Mouse (Mus musculus): ENCODE data around the gene Cracr2b. TPM values are rescaled to one million over a fixed set of nuclear protein-coding genes. Genes with fewer than 3 reads are reported as not detected.

The Cracr2b gene
- 12.6 and 12.7 TPM in 2 replicates for polyA plus RNA-seq (2015; fragmentation: Nextera tagmentation; extraction: Ambion mirVana)

- no peak for TF ChIP-seq CTCF (IDR thresholded peaks at IDR 0.05; ENCODE audit: low read depth)
- H3K4me2 ChIP-seq (replicated peaks; ENCODE audit: low read depth): peak within 1 kb of the TSS; percentile 89
- H3K27ac ChIP-seq (ENCODE audit: low read depth, low read length): peak within 1 kb of the TSS; percentile 57; the same call in 1 of the 2 replicates
- H3K36me3 ChIP-seq (ENCODE audit: control insufficient read depth, insufficient read depth): peaks cover 27% of the 10 kb centered on the region
- 48% methylated on average over 15 of the region's 15 CpGs for WGBS
- peak within 1 kb of the TSS; percentile 53 for H3K4me3 ChIP-seq (ENCODE audit: low read depth, low read length)
- no peaks in the 10 kb centered on the region; the same call in 1 of the 2 replicates for H3K4me1 ChIP-seq (replicated peaks; ENCODE audit: control insufficient read depth, insufficient read depth, low read length)
- no peaks in the 10 kb centered on the region for H3K9me3 ChIP-seq (ENCODE audit: control insufficient read depth)
- ATAC-seq: no peak
- peak within 1 kb of the TSS; percentile 66 for H3K9ac ChIP-seq (ENCODE audit: low read depth, low read length)
- H3K27me3 ChIP-seq (replicated peaks; ENCODE audit: control insufficient read depth, insufficient read depth, low read length): peaks cover 11% of the 10 kb centered on the region
These were observed at the start of gene Cracr2b for GRCm38 (mm10) chr7:141460391-141461113. TSS of gene Cracr2b (plus strand) at chr7:141461094.

GRCm38 (mm10) chr7:141411667-141412066 is 49.2 kb upstream of the Cracr2b start:
- no peak overlapping the region for H3K9ac ChIP-seq (ENCODE audit: low read depth, low read length)
- peaks cover 5% of the 10 kb centered on the region; the same call in 1 of the 2 replicates for H3K4me1 ChIP-seq (replicated peaks; ENCODE audit: control insufficient read depth, insufficient read depth, low read length)
- no peak overlapping the region for H3K4me3 ChIP-seq (ENCODE audit: low read depth, low read length)
- WGBS: 100% methylated on average over 1 of the region's 1 CpGs
- no peak overlapping the region for H3K4me2 ChIP-seq (replicated peaks; ENCODE audit: low read depth)
- no peak overlapping the region for H3K27ac ChIP-seq (ENCODE audit: low read depth, low read length)
- H3K36me3 ChIP-seq (ENCODE audit: control insufficient read depth, insufficient read depth): peaks cover 24% of the 10 kb centered on the region; the same call in 1 of the 2 replicates
- H3K9me3 ChIP-seq (ENCODE audit: control insufficient read depth): no peaks in the 10 kb centered on the region
- ATAC-seq: no peak
- TF ChIP-seq CTCF (IDR thresholded peaks at IDR 0.05; ENCODE audit: low read depth): no peak
- no peaks in the 10 kb centered on the region for H3K27me3 ChIP-seq (replicated peaks; ENCODE audit: control insufficient read depth, insufficient read depth, low read length)

DNA sequence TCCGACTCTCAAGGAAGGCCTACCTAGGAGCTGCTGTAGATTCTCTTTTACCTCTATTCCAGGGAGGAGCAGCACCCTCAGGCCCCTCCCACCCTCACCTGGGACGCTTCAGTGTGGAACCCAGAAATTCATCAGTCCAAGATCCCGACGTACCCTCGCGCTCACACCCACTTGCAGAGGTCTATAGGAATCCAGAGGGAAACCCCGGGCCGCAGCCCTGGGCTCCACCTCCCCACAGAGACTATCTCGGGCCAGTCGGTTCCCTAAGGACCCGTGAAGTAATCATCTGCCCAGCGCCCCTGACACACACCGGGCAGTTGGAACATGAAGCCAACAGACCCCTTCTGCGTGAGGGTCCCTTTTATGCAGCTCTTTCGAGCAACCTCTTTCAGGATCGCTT is 47.6 kb upstream of the Cracr2b start:
- no peaks in the 10 kb centered on the region for H3K9me3 ChIP-seq (ENCODE audit: control insufficient read depth)
- TF ChIP-seq CTCF (IDR thresholded peaks at IDR 0.05; ENCODE audit: low read depth): no peak
- H3K27me3 ChIP-seq (replicated peaks; ENCODE audit: control insufficient read depth, insufficient read depth, low read length): no peaks in the 10 kb centered on the region
- 1% methylated on average over 16 of the region's 16 CpGs for WGBS
- peak overlapping the region; percentile 59 for H3K4me3 ChIP-seq (ENCODE audit: low read depth, low read length)
- peaks cover 5% of the 10 kb centered on the region; the same call in 1 of the 2 replicates for H3K4me1 ChIP-seq (replicated peaks; ENCODE audit: control insufficient read depth, insufficient read depth, low read length)
- peak overlapping the region; percentile 84 for H3K27ac ChIP-seq (ENCODE audit: low read depth, low read length)
- no peak for ATAC-seq
- H3K4me2 ChIP-seq (replicated peaks; ENCODE audit: low read depth): peak overlapping the region; percentile 90
- peaks cover 19% of the 10 kb centered on the region; the same call in 1 of the 2 replicates for H3K36me3 ChIP-seq (ENCODE audit: control insufficient read depth, insufficient read depth)
- H3K9ac ChIP-seq (ENCODE audit: low read depth, low read length): peak overlapping the region; percentile 65

DNA sequence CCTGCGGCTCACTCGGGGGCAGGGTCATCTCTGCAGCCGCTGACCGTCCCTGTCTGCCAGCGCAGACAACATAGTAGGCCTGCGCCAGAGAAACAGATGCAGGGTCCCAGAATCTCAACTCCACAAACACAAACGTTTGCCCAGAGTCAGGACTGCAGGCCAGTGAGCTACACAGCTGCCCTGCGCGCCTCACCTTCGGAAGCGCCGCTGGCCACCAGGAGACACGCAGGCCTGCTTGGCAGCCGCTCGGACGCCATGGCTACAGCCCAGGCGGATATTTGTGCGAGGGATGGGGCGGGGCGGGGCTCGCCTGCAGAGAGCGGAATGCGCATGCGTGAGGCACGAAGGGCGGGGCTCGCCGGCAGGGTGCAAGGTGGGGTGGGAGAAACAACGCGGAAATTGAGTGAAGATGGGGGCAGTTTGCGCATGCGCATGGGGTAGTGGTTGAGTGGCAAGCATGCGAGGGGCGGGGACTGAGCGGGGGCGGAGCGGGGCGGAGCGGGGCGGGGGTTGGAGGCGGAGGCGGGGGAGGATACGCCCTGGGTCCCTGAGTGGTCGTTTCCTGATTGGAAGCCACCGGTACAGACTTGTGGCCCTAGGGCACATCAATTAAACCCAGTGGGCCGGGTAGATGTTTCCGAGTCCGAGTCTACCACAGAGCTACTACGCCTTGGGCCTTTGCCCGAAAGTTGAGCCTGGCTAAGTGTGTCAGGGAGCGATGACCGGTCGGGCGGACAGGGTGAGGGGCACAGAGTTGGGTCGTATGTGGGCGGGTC is 46.9 kb upstream of the Cracr2b start, which contains the start of gene Gatd1:
Gene Gatd1 (minus strand): TSS at position 328 of the 776 bp plus-strand sequence.
- peak within 1 kb of the TSS; percentile 59 for H3K4me3 ChIP-seq (ENCODE audit: low read depth, low read length)
- H3K36me3 ChIP-seq (ENCODE audit: control insufficient read depth, insufficient read depth): peaks cover 16% of the 10 kb centered on the region; the same call in 1 of the 2 replicates
- peak; percentile 54 for TF ChIP-seq CTCF (IDR thresholded peaks at IDR 0.05; ENCODE audit: low read depth)
- peak within 1 kb of the TSS; percentile 90 for H3K4me2 ChIP-seq (replicated peaks; ENCODE audit: low read depth)
- H3K9ac ChIP-seq (ENCODE audit: low read depth, low read length): peak within 1 kb of the TSS; percentile 65
- no peaks in the 10 kb centered on the region for H3K9me3 ChIP-seq (ENCODE audit: control insufficient read depth)
- peaks cover 5% of the 10 kb centered on the region; the same call in 1 of the 2 replicates for H3K4me1 ChIP-seq (replicated peaks; ENCODE audit: control insufficient read depth, insufficient read depth, low read length)
- H3K27me3 ChIP-seq (replicated peaks; ENCODE audit: control insufficient read depth, insufficient read depth, low read length): no peaks in the 10 kb centered on the region
- ATAC-seq: peak; percentile 91
- H3K27ac ChIP-seq (ENCODE audit: low read depth, low read length): peak within 1 kb of the TSS; percentile 84
- under 1% methylated on average over 56 of the region's 56 CpGs for WGBS

DNA sequence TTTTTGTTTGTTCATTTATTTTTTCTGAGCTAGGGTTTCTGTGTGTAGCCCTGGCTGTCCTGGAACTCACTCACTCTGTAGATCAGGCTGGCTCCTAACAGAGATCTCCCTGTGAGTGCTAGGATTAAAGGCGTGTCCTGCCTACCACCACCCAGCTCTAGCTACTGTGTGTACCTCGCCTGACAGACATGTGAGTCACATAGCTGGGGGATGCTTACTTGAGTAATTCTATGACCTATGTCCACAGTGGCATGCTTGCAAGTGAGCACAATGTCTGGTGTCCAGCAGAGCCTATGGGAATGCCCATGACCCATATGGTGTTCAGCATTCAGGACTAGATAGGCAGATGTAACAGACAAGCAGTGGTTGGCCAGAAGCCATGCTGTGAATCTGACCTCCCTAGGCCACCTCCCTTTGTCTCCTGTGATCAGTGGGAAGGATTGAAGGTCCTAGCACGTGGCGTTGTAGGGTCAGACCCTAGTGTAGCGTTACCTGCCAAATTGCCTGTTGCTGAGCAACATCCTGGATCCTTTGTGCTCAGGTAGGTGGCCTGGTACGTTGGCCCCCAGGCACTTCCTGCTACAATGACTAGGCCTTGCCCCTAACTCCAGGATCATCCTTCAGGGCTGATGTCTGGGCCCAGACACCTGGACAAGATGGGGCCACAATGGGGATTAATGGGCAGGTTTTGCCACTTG is 44.6 kb upstream of the Cracr2b start:
- WGBS: 76% methylated on average over 6 of the region's 6 CpGs
- H3K4me2 ChIP-seq (replicated peaks; ENCODE audit: low read depth): no peak overlapping the region
- no peak for ATAC-seq
- H3K4me1 ChIP-seq (replicated peaks; ENCODE audit: control insufficient read depth, insufficient read depth, low read length): peaks cover 5% of the 10 kb centered on the region; the same call in 1 of the 2 replicates
- H3K27ac ChIP-seq (ENCODE audit: low read depth, low read length): peak overlapping the region; percentile 16; the same call in 1 of the 2 replicates
- no peaks in the 10 kb centered on the region for H3K27me3 ChIP-seq (replicated peaks; ENCODE audit: control insufficient read depth, insufficient read depth, low read length)
- no peak overlapping the region for H3K9ac ChIP-seq (ENCODE audit: low read depth, low read length)
- H3K4me3 ChIP-seq (ENCODE audit: low read depth, low read length): no peak overlapping the region
- no peaks in the 10 kb centered on the region for H3K9me3 ChIP-seq (ENCODE audit: control insufficient read depth)
- TF ChIP-seq CTCF (IDR thresholded peaks at IDR 0.05; ENCODE audit: low read depth): no peak
- H3K36me3 ChIP-seq (ENCODE audit: control insufficient read depth, insufficient read depth): no peaks in the 10 kb centered on the region

All from intestine, postnatal 0 days (tissue).